Mouse (Mus musculus): ENCODE results near the gene Ctcf.

- TF ChIP-seq CTCF (IDR thresholded peaks at IDR 0.05; ENCODE audit: insufficient read depth, low read length) (no peak), POLR2A (IDR thresholded peaks at IDR 0.05; ENCODE audit: borderline replicate concordance, extremely low read depth, low read depth, low read length) (no peak)
Observed at GRCm38 (mm10) chr8:105706426-105706825, 70.1 kb downstream of the Ctcf start.
